Mouse (Mus musculus): ENCODE measurements at regions not wholly inside any gene's neighbourhood (a gene's known extent, or its start where the extent isn't known, plus 50 kb on each side); places are given as distances from the start of the nearest gene placed in this dataset.

DNA sequence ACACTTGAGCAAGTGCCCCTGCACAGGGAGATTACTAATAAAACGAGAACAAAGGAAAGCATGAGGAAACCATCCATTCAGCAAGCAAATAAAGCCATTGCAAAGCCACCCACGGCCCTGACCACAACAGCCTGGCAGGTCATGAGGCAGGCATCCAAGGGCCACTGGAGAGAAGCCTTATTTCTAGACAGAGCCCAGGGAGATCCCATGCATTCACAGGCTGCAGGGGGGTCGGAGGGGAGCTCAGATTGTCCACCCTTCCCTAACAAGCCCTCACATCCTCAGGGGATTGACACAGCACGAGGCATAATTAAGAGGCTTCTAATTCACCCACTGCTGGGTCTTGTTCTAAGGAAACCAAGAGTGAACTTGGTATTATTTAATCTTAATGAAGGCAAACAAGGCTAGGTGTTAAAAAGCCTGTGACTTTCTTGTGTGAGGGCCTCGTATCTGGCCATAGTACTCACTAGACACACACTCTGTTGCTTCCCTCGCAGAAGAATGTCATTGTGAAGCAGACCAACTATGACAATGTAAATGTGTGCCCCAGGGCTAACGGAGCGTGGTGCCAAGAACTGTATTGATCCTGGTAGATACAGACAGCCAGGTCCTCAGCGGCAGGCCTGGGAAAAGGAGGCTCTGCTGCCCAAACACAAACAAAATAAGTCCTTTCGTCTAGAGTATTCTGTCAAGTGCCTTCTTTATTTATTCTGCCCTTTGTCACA lies 303.6 kb upstream of the Slc24a5 start:
- Histone ChIP-seq H3K27ac (ENCODE audit: low read depth, low read length) (no peak overlapping the region), H3K27me3 (ENCODE audit: control insufficient read depth, insufficient read depth, low read length) (no peaks in the 10 kb centered on the region), H3K36me3 (ENCODE audit: control insufficient read depth, insufficient read depth, low read length) (no peaks in the 10 kb centered on the region), H3K4me2 (no peak overlapping the region), H3K4me3 (ENCODE audit: low read depth, low read length) (no peak overlapping the region), H3K4me1 (ENCODE audit: control insufficient read depth, insufficient read depth, low read length) (no peaks in the 10 kb centered on the region), H3K9me3 (replicated peaks; ENCODE audit: control insufficient read depth, low read length) (no peaks in the 10 kb centered on the region), H3K9ac (ENCODE audit: low read depth, low read length) (no peak overlapping the region)
- WGBS (ENCODE audit: insufficient replicate concordance), result 70% methylated on average over 10 of the region's 10 CpGs
- ATAC-seq (replicated peaks; ENCODE audit: insufficient number of reproducible peaks, low FRiP score, low TSS enrichment), result no peak

DNA sequence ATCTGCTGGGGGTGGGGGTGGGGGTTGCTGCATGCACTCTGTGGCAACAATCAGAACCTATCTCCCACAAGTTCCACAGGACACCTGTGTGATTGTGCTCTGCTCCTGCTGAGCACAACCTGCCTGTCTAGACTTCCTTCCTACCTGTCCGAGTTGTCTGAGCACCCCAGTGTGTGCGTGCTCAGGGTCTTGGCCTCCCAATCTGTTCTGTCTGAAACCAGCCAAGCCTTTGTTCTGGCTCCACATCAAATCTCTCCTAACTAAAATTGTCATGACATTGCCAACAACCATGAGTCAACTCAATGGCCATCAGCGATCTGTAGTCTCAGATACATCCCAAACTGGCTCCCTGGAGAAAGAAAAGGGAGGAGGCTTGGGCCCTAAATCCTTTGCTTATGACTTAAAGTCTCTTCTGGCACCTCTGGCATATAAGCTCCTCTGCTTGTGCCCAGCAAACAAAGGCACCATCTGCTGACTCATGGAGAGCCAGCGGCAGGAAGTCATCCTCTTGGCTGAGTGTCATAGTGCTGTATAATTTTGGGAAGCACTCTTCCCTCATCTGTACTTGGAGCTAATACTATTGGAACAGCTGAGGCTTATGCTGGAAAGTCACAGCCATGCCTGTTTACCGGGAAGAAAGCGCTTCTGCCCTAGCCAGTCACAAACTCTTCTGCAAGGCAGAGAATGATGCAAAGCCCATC lies 298.5 kb upstream of the Slc24a5 start:
- Histone ChIP-seq H3K9ac (ENCODE audit: low read depth, low read length) (no peak overlapping the region), H3K36me3 (ENCODE audit: control insufficient read depth, insufficient read depth, low read length) (no peaks in the 10 kb centered on the region), H3K9me3 (replicated peaks; ENCODE audit: control insufficient read depth, low read length) (no peaks in the 10 kb centered on the region), H3K27ac (ENCODE audit: low read depth, low read length) (no peak overlapping the region), H3K4me1 (ENCODE audit: control insufficient read depth, insufficient read depth, low read length) (peaks cover 5% of the 10 kb centered on the region; the same call in 1 of the 2 replicates), H3K4me3 (ENCODE audit: low read depth, low read length) (no peak overlapping the region), H3K4me2 (no peak overlapping the region), H3K27me3 (ENCODE audit: control insufficient read depth, insufficient read depth, low read length) (no peaks in the 10 kb centered on the region)
- WGBS (ENCODE audit: insufficient replicate concordance), result 83% methylated on average over 6 of the region's 6 CpGs
- no peak for ATAC-seq (replicated peaks; ENCODE audit: insufficient number of reproducible peaks, low FRiP score, low TSS enrichment)

DNA sequence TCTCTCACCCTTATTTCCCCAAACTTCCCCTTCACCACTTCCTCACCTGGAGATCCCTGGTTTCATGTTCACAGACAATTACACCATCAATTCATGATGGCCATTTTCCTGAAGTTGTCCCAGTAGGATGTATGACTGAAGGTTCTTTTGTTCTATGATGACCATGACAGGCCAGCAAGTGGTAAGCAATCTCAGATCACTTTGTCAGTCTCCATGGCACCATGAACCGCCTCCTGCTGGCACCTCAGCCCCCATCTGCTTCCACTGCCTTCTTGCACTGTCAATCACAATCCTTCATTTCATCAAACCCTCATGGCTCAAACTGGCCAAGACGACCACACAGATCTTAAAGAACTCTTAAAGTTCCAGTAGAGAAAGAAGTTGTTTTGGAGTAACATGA lies 297.9 kb upstream of the Slc24a5 start:
- no peak overlapping the region for H3K9ac ChIP-seq (ENCODE audit: low read depth, low read length)
- no peak for ATAC-seq (replicated peaks; ENCODE audit: insufficient number of reproducible peaks, low FRiP score, low TSS enrichment)
- H3K27ac ChIP-seq (ENCODE audit: low read depth, low read length), result no peak overlapping the region
- 77% methylated on average over 2 of the region's 2 CpGs for WGBS (ENCODE audit: insufficient replicate concordance)
- H3K9me3 ChIP-seq (replicated peaks; ENCODE audit: control insufficient read depth, low read length), result no peaks in the 10 kb centered on the region
- H3K4me2 ChIP-seq, result no peak overlapping the region
- H3K4me1 ChIP-seq (ENCODE audit: control insufficient read depth, insufficient read depth, low read length), result peaks cover 5% of the 10 kb centered on the region; the same call in 1 of the 2 replicates
- no peak overlapping the region for H3K4me3 ChIP-seq (ENCODE audit: low read depth, low read length)
- H3K27me3 ChIP-seq (ENCODE audit: control insufficient read depth, insufficient read depth, low read length), result no peaks in the 10 kb centered on the region
- no peaks in the 10 kb centered on the region for H3K36me3 ChIP-seq (ENCODE audit: control insufficient read depth, insufficient read depth, low read length)

DNA sequence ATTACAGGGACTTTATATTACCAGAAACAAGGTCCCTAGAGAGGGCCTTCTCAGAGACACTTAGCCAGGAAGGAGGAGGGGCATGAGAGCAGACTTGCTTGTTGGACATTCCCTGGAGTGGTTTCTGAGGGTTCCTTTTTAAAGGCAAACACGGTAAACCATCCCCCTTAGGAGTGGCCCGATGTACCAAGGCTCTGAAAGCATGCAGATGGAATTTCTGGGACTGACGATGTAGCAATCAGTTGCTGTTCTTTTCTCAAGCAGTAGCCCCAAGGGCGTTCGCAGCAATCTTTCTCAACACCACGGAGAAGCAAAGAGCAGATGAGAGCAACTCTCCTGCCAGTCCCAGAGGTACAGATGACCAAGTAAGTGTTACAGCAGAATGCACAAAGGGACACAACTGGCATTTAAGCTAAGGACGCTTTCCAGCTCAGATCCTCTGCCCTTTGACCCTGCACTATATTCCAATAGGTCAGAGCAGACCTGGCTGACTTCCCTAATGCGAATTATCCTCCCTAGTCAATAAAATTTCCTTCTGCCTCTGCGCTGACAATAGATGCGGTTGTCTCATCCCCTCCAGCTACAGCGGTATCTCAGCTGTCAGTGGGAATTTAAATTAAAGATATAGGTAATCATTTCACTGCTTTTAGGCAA lies 295.7 kb upstream of the Slc24a5 start:
- Histone ChIP-seq H3K4me2 (no peak overlapping the region), H3K27me3 (ENCODE audit: control insufficient read depth, insufficient read depth, low read length) (no peaks in the 10 kb centered on the region), H3K4me3 (ENCODE audit: low read depth, low read length) (no peak overlapping the region), H3K4me1 (ENCODE audit: control insufficient read depth, insufficient read depth, low read length) (peaks cover 5% of the 10 kb centered on the region; the same call in 1 of the 2 replicates), H3K9me3 (replicated peaks; ENCODE audit: control insufficient read depth, low read length) (no peaks in the 10 kb centered on the region), H3K9ac (ENCODE audit: low read depth, low read length) (no peak overlapping the region), H3K36me3 (ENCODE audit: control insufficient read depth, insufficient read depth, low read length) (no peaks in the 10 kb centered on the region), H3K27ac (ENCODE audit: low read depth, low read length) (no peak overlapping the region)
- ATAC-seq (replicated peaks; ENCODE audit: insufficient number of reproducible peaks, low FRiP score, low TSS enrichment), result no peak
- 47% methylated on average over 11 of the region's 11 CpGs for WGBS (ENCODE audit: insufficient replicate concordance)

DNA sequence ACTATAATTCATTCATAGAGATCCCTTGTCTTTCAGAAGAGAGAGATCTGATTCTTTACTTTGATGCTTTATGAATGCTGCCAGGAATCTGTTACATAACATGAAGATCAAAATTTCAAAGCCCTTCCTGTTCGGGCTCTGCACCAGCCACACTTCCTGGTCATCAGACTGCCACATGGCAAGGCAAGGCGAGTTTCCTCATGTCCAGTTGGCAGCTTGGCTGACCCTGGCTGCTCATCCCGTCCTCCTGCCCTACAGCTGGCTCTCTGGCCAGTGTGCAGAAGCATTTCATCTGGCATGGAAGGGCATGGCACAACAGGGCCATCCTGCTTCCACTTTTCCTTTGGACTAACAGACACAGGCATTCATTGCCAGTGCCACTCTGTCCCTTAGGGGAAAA lies 292.2 kb upstream of the Slc24a5 start:
- no peaks in the 10 kb centered on the region for H3K36me3 ChIP-seq (ENCODE audit: control insufficient read depth, insufficient read depth, low read length)
- H3K27me3 ChIP-seq (ENCODE audit: control insufficient read depth, insufficient read depth, low read length), result no peaks in the 10 kb centered on the region
- H3K9ac ChIP-seq (ENCODE audit: low read depth, low read length), result no peak overlapping the region
- H3K9me3 ChIP-seq (replicated peaks; ENCODE audit: control insufficient read depth, low read length), result no peaks in the 10 kb centered on the region
- H3K4me2 ChIP-seq, result no peak overlapping the region
- no peak overlapping the region for H3K27ac ChIP-seq (ENCODE audit: low read depth, low read length)
- peaks cover 5% of the 10 kb centered on the region; the same call in 1 of the 2 replicates for H3K4me1 ChIP-seq (ENCODE audit: control insufficient read depth, insufficient read depth, low read length)
- no peak overlapping the region for H3K4me3 ChIP-seq (ENCODE audit: low read depth, low read length)
- WGBS (ENCODE audit: insufficient replicate concordance), result 64% methylated on average over 3 of the region's 3 CpGs
- ATAC-seq (replicated peaks; ENCODE audit: insufficient number of reproducible peaks, low FRiP score, low TSS enrichment), result no peak

- Histone ChIP-seq H3K4me2 (no peak overlapping the region), H3K27ac (ENCODE audit: low read depth, low read length) (no peak overlapping the region), H3K27me3 (ENCODE audit: control insufficient read depth, insufficient read depth, low read length) (no peaks in the 10 kb centered on the region), H3K4me1 (ENCODE audit: control insufficient read depth, insufficient read depth, low read length) (no peaks in the 10 kb centered on the region), H3K9me3 (replicated peaks; ENCODE audit: control insufficient read depth, low read length) (no peaks in the 10 kb centered on the region), H3K9ac (ENCODE audit: low read depth, low read length) (no peak overlapping the region), H3K4me3 (ENCODE audit: low read depth, low read length) (no peak overlapping the region), H3K36me3 (ENCODE audit: control insufficient read depth, insufficient read depth, low read length) (no peaks in the 10 kb centered on the region)
- 75% methylated on average over 7 of the region's 7 CpGs for WGBS (ENCODE audit: insufficient replicate concordance)
- ATAC-seq (replicated peaks; ENCODE audit: insufficient number of reproducible peaks, low FRiP score, low TSS enrichment), result no peak
Observed at GRCm38 (mm10) chr2:124792633-124793036, 275.3 kb upstream of the Slc24a5 start.

DNA sequence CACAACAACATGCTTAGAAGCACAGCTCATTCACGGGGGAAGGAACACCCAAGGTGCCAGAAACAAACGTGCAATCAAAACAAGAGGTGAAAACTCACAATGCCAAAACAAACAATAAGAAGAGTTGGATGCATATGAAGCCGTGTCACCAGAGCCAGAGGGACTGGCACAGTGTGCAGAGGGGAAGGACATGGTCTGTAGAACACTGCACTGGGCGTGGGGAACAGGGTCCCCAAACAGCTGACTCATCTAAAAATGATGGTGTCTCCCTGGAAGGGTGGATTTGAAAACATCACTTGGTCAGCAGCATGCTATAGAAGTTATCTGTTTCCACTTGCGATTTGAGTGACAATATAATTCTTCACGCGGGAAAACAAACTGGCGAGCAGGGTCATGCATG lies 256.2 kb upstream of the Slc24a5 start:
- WGBS (ENCODE audit: insufficient replicate concordance), result 71% methylated on average over 8 of the region's 8 CpGs
- ATAC-seq (replicated peaks; ENCODE audit: insufficient number of reproducible peaks, low FRiP score, low TSS enrichment), result no peak
- no peak overlapping the region for H3K9ac ChIP-seq (ENCODE audit: low read depth, low read length)

GRCm38 (mm10) chr2:124816814-124817213 lies 251.1 kb upstream of the Slc24a5 start:
- Histone ChIP-seq H3K9me3 (replicated peaks; ENCODE audit: control insufficient read depth, low read length) (no peaks in the 10 kb centered on the region), H3K27ac (ENCODE audit: low read depth, low read length) (no peak overlapping the region), H3K9ac (ENCODE audit: low read depth, low read length) (no peak overlapping the region), H3K4me3 (ENCODE audit: low read depth, low read length) (no peak overlapping the region), H3K27me3 (ENCODE audit: control insufficient read depth, insufficient read depth, low read length) (no peaks in the 10 kb centered on the region), H3K36me3 (ENCODE audit: control insufficient read depth, insufficient read depth, low read length) (no peaks in the 10 kb centered on the region), H3K4me2 (no peak overlapping the region), H3K4me1 (ENCODE audit: control insufficient read depth, insufficient read depth, low read length) (no peaks in the 10 kb centered on the region)
- ATAC-seq (replicated peaks; ENCODE audit: insufficient number of reproducible peaks, low FRiP score, low TSS enrichment), result no peak
- 84% methylated on average over 2 of the region's 2 CpGs for WGBS (ENCODE audit: insufficient replicate concordance)

More for the DNA sequence above, 256.2 kb upstream of the Slc24a5 start:
- Histone ChIP-seq H3K27ac (ENCODE audit: low read depth, low read length) (no peak overlapping the region), H3K36me3 (ENCODE audit: control insufficient read depth, insufficient read depth, low read length) (no peaks in the 10 kb centered on the region), H3K4me3 (ENCODE audit: low read depth, low read length) (no peak overlapping the region), H3K4me2 (no peak overlapping the region), H3K27me3 (ENCODE audit: control insufficient read depth, insufficient read depth, low read length) (no peaks in the 10 kb centered on the region), H3K4me1 (ENCODE audit: control insufficient read depth, insufficient read depth, low read length) (no peaks in the 10 kb centered on the region), H3K9me3 (replicated peaks; ENCODE audit: control insufficient read depth, low read length) (no peaks in the 10 kb centered on the region)
